Mouse (Mus musculus) midbrain, embryonic 12.5 days (tissue): ENCODE results near the gene Rgs13. TPM values are rescaled to one million over a fixed set of nuclear protein-coding genes. Genes with fewer than 3 reads are reported as not detected.

ENCODE experiments used
- ATAC-seq: fragments of 200-750 bp; cut with Nextera tagmentation; 2 replicates; pipeline ENCODE4 v1.8.0; 2017; ENCODE audit warnings: low read depth, moderate TSS enrichment, moderate library complexity; ENCODE audit not compliant: low FRiP score
- H3K27ac ChIP-seq: fragments of 300-500 bp; sonication (generic); replicated peaks from 2 replicates; pipeline ENCODE4 v1.5.1; 2016; ENCODE audit warnings: mild to moderate bottlenecking
- H3K27me3 ChIP-seq: fragments of 300-500 bp; sonication (generic); 2 replicates; pipeline ENCODE4 v1.6.1; 2016; ENCODE audit warnings: mild to moderate bottlenecking
- H3K36me3 ChIP-seq: fragments of 300-500 bp; sonication (generic); 2 replicates; pipeline ENCODE4 v1.6.1; 2016
- H3K4me1 ChIP-seq: fragments of 300-500 bp; sonication (generic); 2 replicates; pipeline ENCODE4 v1.6.1; 2016
- H3K4me2 ChIP-seq: fragments of 300-500 bp; sonication (generic); replicated peaks from 2 replicates; pipeline ENCODE4 v1.6.1; 2016; ENCODE audit warnings: mild to moderate bottlenecking, moderate library complexity
- H3K4me3 ChIP-seq: fragments of 300-500 bp; sonication (generic); 2 replicates; pipeline ENCODE4 v1.5.1; 2016; ENCODE audit warnings: mild to moderate bottlenecking
- H3K9ac ChIP-seq: fragments of 300-500 bp; sonication (generic); replicated peaks from 2 replicates; pipeline ENCODE4 v1.6.1; 2016; ENCODE audit warnings: mild to moderate bottlenecking, moderate library complexity
- H3K9me3 ChIP-seq: fragments of 300-500 bp; sonication (generic); 2 replicates; pipeline ENCODE4 v1.6.1; 2016; ENCODE audit warnings: mild to moderate bottlenecking
- WGBS: fragments of 180-500 bp; shearing (Covaris S2); methylation state at CpG from one replicate; pipeline ENCODE4 v1.1.7; 2016; 5-methylcytosine and 5-hydroxymethylcytosine counted together
- polyA plus RNA-seq: library from polyadenylated mRNA; unstranded; fragments of >200 nt; fragmentation: Nextera tagmentation; extraction: Ambion mirVana; gene quantifications from 2 replicates; pipeline ENCODE4 v1.2.1, GENCODE M21; 2016

Rgs13 gene
- polyA plus RNA-seq, 1 experiment from 2014 or later = 2.3 TPM

DNA sequence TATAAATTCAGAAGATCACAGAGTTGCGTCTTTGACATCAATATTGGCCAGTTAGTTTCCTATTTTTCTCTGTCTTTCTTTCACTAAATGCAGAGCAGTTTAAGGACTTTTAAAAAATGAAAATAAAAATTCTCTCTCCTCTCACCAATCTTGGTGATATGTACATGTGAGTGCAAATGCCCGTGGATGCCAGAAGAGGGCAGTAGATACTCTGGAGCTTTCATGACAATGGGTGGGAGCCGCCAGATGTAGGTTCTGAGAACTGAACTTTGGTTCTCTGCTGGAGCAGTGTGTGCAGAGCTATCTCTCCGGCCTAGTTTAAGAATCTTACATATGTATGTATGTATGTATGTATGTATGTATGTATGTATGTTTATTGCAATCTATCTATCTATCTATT is 2.4 kb upstream of the Rgs13 start:
- no peaks in the 10 kb centered on the region for H3K36me3 ChIP-seq
- no peak overlapping the region for H3K4me2 ChIP-seq
- no peaks in the 10 kb centered on the region for H3K9me3 ChIP-seq
- no peak overlapping the region for H3K27ac ChIP-seq
- H3K9ac ChIP-seq = no peak overlapping the region
- WGBS = 88% methylated on average over 4 of the region's 4 CpGs
- peaks cover 8% of the 10 kb centered on the region for H3K4me1 ChIP-seq
- H3K4me3 ChIP-seq = no peak overlapping the region
- no peaks in the 10 kb centered on the region for H3K27me3 ChIP-seq
- no peak for ATAC-seq

- Histone ChIP-seq H3K27ac (no peak overlapping the region), H3K9me3 (no peaks in the 10 kb centered on the region), H3K4me1 (peaks cover 8% of the 10 kb centered on the region), H3K4me3 (no peak overlapping the region), H3K9ac (no peak overlapping the region), H3K4me2 (no peak overlapping the region), H3K36me3 (no peaks in the 10 kb centered on the region), H3K27me3 (no peaks in the 10 kb centered on the region)
- ATAC-seq = no peak
- 65% methylated on average over 9 of the region's 9 CpGs for WGBS
Measured at GRCm38 (mm10) chr1:144178281-144178957, 1.2 kb upstream of the Rgs13 start.

GRCm38 (mm10) chr1:144177620-144178019 is 448 bp upstream of the Rgs13 start:
- Histone ChIP-seq H3K27ac (no peak overlapping the region), H3K4me1 (peaks cover 8% of the 10 kb centered on the region), H3K4me3 (no peak overlapping the region), H3K9me3 (no peaks in the 10 kb centered on the region), H3K36me3 (no peaks in the 10 kb centered on the region), H3K4me2 (no peak overlapping the region), H3K27me3 (no peaks in the 10 kb centered on the region), H3K9ac (no peak overlapping the region)
- ATAC-seq = no peak

DNA sequence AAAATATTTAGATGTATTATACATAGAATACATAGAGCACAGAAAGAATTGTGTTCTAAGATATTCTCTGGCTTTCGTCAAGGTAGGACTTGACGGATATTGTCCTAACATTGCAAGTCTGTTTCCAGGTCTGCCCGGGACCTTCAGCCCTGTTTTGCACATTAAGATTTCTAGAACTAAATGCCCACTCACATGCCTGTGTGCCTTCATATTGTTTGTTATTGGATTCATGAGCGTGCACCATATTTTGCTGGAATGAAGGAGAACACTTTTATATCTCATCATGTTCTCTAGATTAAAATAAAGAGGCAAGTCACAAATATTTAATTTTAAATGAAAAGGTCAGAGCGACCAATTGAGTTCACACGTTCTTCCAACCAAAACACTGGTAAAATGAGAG is 2.4 kb downstream of the Rgs13 start:
- peaks cover 8% of the 10 kb centered on the region for H3K4me1 ChIP-seq
- WGBS = 91% methylated on average over 6 of the region's 6 CpGs
- H3K9me3 ChIP-seq = no peaks in the 10 kb centered on the region
- H3K27ac ChIP-seq = no peak overlapping the region
- H3K27me3 ChIP-seq = no peaks in the 10 kb centered on the region
- H3K4me3 ChIP-seq = no peak overlapping the region
- no peak for ATAC-seq
- H3K4me2 ChIP-seq = no peak overlapping the region
- no peak overlapping the region for H3K9ac ChIP-seq
- H3K36me3 ChIP-seq = no peaks in the 10 kb centered on the region

DNA sequence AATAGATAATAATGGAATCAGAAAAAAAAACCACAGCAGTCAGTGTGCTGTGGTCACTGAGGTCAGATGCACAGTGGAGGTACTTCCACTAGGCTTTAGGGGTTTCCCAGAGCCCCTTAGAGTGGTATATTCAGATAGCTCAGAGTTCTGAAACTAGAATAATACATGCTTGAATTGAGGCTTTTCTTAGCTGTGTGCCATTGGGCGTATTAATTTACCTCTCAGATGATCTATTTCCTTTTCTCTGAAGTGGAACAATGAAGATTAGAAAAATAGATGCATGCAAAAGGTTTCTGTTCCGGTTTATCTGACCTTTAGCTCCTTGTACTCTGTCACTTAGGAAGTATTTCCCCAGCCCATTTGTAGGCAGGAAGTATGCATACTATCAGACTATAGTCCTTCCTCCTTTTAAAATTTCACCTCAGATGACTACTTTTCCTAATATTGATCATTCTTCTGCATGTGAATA is 3.6 kb downstream of the Rgs13 start:
- Histone ChIP-seq H3K9ac (no peak overlapping the region), H3K4me3 (no peak overlapping the region)
- 71% methylated on average over 2 of the region's 2 CpGs for WGBS

DNA sequence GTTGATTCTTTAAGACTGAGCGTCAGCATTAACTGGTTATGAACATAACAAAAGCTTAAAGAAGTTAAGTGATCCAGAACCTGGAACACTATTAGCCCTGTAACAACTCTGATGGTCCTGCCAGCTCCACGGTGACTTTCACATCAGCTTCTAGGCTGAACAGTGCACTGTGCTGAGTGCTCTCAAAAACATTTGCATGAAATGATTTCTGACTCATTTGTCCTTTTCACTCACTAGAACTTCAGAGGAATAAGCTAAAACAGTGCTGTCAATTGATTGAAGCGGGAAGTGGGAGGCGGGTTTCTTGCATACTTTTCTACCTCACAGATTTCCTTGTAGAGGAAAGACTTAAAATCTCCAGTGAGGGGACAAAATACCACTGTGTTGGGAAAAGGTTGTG is 8.3 kb downstream of the Rgs13 start:
- no peaks in the 10 kb centered on the region for H3K4me1 ChIP-seq
- no peaks in the 10 kb centered on the region for H3K27me3 ChIP-seq
- H3K4me2 ChIP-seq = no peak overlapping the region
- H3K36me3 ChIP-seq = no peaks in the 10 kb centered on the region
- no peaks in the 10 kb centered on the region for H3K9me3 ChIP-seq
- no peak for ATAC-seq
- no peak overlapping the region for H3K9ac ChIP-seq
- H3K4me3 ChIP-seq = no peak overlapping the region
- H3K27ac ChIP-seq = no peak overlapping the region
- 77% methylated on average over 4 of the region's 4 CpGs for WGBS

More for the DNA sequence above, 3.6 kb downstream of the Rgs13 start:
- H3K27ac ChIP-seq = no peak overlapping the region
- H3K4me1 ChIP-seq = peaks cover 8% of the 10 kb centered on the region
- H3K9me3 ChIP-seq = no peaks in the 10 kb centered on the region
- H3K4me2 ChIP-seq = no peak overlapping the region
- ATAC-seq = no peak
- H3K27me3 ChIP-seq = no peaks in the 10 kb centered on the region
- H3K36me3 ChIP-seq = no peaks in the 10 kb centered on the region

DNA sequence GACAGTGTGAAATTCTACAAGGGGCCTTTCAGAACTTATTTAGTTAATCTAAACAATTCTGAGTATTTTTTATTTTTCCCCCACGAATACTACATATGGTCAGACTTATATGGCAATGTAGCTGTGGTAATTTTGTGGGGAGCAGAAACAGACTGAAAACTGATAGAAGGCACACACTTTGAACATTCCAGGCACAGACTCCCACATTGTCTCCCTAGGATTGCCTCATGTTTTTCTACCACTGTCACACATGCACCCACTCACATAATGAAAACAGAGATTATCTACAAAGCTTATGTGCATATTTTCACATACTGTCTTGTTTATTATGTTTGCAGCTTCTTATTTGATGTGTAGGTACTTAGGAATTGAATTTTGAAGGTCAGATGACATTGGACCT is 9.4 kb downstream of the Rgs13 start:
- Histone ChIP-seq H3K27ac (no peak overlapping the region), H3K9ac (no peak overlapping the region), H3K9me3 (no peaks in the 10 kb centered on the region), H3K36me3 (no peaks in the 10 kb centered on the region), H3K4me3 (no peak overlapping the region), H3K4me1 (no peaks in the 10 kb centered on the region), H3K4me2 (no peak overlapping the region), H3K27me3 (no peaks in the 10 kb centered on the region)
- 79% methylated on average over 1 of the region's 1 CpGs for WGBS
- ATAC-seq = no peak

GRCm38 (mm10) chr1:144166897-144167296 is 10.3 kb downstream of the Rgs13 start:
- no peaks in the 10 kb centered on the region for H3K27me3 ChIP-seq
- no peaks in the 10 kb centered on the region for H3K9me3 ChIP-seq
- no peak overlapping the region for H3K4me2 ChIP-seq
- WGBS = 82% methylated on average over 5 of the region's 5 CpGs
- no peaks in the 10 kb centered on the region for H3K36me3 ChIP-seq
- H3K9ac ChIP-seq = no peak overlapping the region
- no peak overlapping the region for H3K27ac ChIP-seq
- ATAC-seq = no peak
- H3K4me3 ChIP-seq = no peak overlapping the region
- no peaks in the 10 kb centered on the region for H3K4me1 ChIP-seq

DNA sequence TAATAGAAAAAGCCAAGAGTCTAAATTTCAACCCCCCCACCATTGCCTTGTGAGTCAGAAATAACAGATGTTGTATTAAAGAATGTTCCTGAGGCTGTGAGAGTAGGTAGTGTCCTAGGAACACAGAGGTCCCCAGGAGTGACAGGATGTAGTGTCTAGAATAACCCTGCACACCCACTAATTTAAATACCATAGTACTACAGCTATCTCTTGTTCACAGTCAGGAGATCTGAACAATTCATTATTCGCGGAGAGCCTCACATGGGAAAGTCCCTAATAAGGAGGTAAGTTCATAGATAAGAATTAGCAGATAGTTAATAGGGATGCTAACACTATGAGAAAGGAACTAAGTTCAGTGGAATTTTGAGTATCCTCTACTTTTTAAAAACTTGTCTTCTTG is 10.9 kb downstream of the Rgs13 start:
- no peak for ATAC-seq
- H3K4me2 ChIP-seq = no peak overlapping the region
- H3K4me3 ChIP-seq = no peak overlapping the region
- H3K4me1 ChIP-seq = no peaks in the 10 kb centered on the region
- no peaks in the 10 kb centered on the region for H3K36me3 ChIP-seq
- H3K27ac ChIP-seq = no peak overlapping the region
- H3K27me3 ChIP-seq = no peaks in the 10 kb centered on the region
- H3K9me3 ChIP-seq = no peaks in the 10 kb centered on the region
- H3K9ac ChIP-seq = no peak overlapping the region
- WGBS = 96% methylated on average over 2 of the region's 2 CpGs

DNA sequence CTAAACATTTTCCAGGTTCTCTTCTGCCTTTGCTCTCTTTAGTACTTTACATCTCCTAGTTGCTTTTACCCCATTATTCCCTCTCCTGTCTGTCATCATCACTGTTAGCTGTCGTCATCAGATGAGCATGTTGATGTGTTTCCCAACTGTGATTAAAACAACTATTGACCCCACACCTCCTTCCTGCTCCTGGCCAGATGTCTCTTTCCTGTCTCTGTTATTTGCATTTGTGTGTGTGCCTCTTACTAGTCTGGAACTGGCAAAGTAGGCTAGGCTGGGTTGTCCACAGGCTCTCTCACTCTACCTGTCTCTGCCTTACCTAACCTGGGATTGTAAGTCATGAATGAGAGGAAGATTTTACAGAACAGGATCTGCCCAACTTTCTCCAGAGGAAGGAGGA is 24.6 kb downstream of the Rgs13 start:
- H3K9ac ChIP-seq = no peak overlapping the region
- H3K27ac ChIP-seq = no peak overlapping the region
- H3K4me1 ChIP-seq = no peaks in the 10 kb centered on the region
- no peak overlapping the region for H3K4me3 ChIP-seq
- H3K4me2 ChIP-seq = no peak overlapping the region
- ATAC-seq = no peak
- 55% methylated on average over 1 of the region's 1 CpGs for WGBS
- no peaks in the 10 kb centered on the region for H3K36me3 ChIP-seq
- no peaks in the 10 kb centered on the region for H3K27me3 ChIP-seq
- no peaks in the 10 kb centered on the region for H3K9me3 ChIP-seq

DNA sequence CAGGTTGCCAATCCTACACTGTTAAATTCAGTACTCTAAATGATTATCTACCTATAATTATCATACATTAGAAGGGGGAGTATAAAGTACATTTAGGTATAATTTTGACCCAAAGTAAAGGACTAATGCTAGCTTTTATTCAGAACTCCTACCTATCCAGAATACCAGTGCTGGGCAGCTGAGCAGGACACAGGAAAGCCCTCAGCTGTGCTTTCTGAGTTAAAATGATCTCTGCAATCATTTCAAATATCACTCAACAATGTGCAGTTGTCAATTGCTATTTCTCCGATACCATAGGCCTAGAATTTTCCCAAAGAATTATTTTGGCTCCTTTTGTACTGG is 25.0 kb downstream of the Rgs13 start:
- no peaks in the 10 kb centered on the region for H3K27me3 ChIP-seq
- no peak overlapping the region for H3K4me2 ChIP-seq
- H3K36me3 ChIP-seq = no peaks in the 10 kb centered on the region
- H3K4me3 ChIP-seq = no peak overlapping the region
- WGBS = 93% methylated on average over 1 of the region's 1 CpGs
- H3K27ac ChIP-seq = no peak overlapping the region
- no peak overlapping the region for H3K9ac ChIP-seq
- H3K4me1 ChIP-seq = no peaks in the 10 kb centered on the region
- no peaks in the 10 kb centered on the region for H3K9me3 ChIP-seq
- ATAC-seq = no peak

- Histone ChIP-seq H3K4me3 (no peak overlapping the region), H3K27ac (no peak overlapping the region), H3K36me3 (no peaks in the 10 kb centered on the region), H3K4me1 (no peaks in the 10 kb centered on the region), H3K9me3 (no peaks in the 10 kb centered on the region), H3K9ac (no peak overlapping the region), H3K4me2 (no peak overlapping the region), H3K27me3 (no peaks in the 10 kb centered on the region)
- ATAC-seq = no peak
- WGBS = 79% methylated on average over 5 of the region's 5 CpGs
Measured at GRCm38 (mm10) chr1:144151401-144152183, 25.6 kb downstream of the Rgs13 start.
